Mouse (Mus musculus): ENCODE data around the gene Tmem176a. TPM values are rescaled to one million over a fixed set of nuclear protein-coding genes. Genes with fewer than 3 reads are reported as not detected.

Gene Tmem176a
- polyA plus RNA-seq, 1 experiment from 2014 or later = 10.3 TPM

GRCm38 (mm10) chr6:48831141-48831540 lies 9.6 kb upstream of the Tmem176a start:
- Histone ChIP-seq H3K27ac (no peak overlapping the region), H3K4me1 (no peaks in the 10 kb centered on the region), H3K27me3 (ENCODE audit: poor library complexity, severe bottlenecking) (no peaks in the 10 kb centered on the region), H3K36me3 (replicated peaks) (peaks cover 8% of the 10 kb centered on the region; the same call in 1 of the 2 replicates), H3K9me3 (no peaks in the 10 kb centered on the region), H3K4me3 (no peak overlapping the region)
- DNase-seq (ENCODE audit: extremely low spot score, low spot score) = peak; percentile 2
- 87% methylated on average over 5 of the region's 5 CpGs for WGBS

- no peak for DNase-seq (ENCODE audit: extremely low spot score, low spot score)
- no peaks in the 10 kb centered on the region for H3K27me3 ChIP-seq (ENCODE audit: poor library complexity, severe bottlenecking)
- H3K27ac ChIP-seq = no peak overlapping the region
- no peak overlapping the region for H3K4me3 ChIP-seq
- no peaks in the 10 kb centered on the region for H3K9me3 ChIP-seq
- peaks cover 8% of the 10 kb centered on the region; the same call in 1 of the 2 replicates for H3K36me3 ChIP-seq (replicated peaks)
- WGBS = 95% methylated on average over 1 of the region's 1 CpGs
- H3K4me1 ChIP-seq = no peaks in the 10 kb centered on the region
Observed at GRCm38 (mm10) chr6:48832426-48832825, 8.3 kb upstream of the Tmem176a start.

GRCm38 (mm10) chr6:48833515-48833914 lies 7.2 kb upstream of the Tmem176a start:
- H3K4me1 ChIP-seq = no peaks in the 10 kb centered on the region

GRCm38 (mm10) chr6:48835241-48835640 lies 5.5 kb upstream of the Tmem176a start:
- Histone ChIP-seq H3K36me3 (replicated peaks) (peaks cover 8% of the 10 kb centered on the region; the same call in 1 of the 2 replicates), H3K4me3 (no peak overlapping the region), H3K27ac (no peak overlapping the region), H3K27me3 (ENCODE audit: poor library complexity, severe bottlenecking) (no peaks in the 10 kb centered on the region), H3K4me1 (peaks cover 7% of the 10 kb centered on the region), H3K9me3 (no peaks in the 10 kb centered on the region)
- WGBS = 90% methylated on average over 5 of the region's 5 CpGs
- peak; percentile 5 for DNase-seq (ENCODE audit: extremely low spot score, low spot score)

More at GRCm38 (mm10) chr6:48833515-48833914, 7.2 kb upstream of the Tmem176a start:
- 96% methylated on average over 4 of the region's 4 CpGs for WGBS
- Histone ChIP-seq H3K4me3 (no peak overlapping the region), H3K9me3 (no peaks in the 10 kb centered on the region), H3K36me3 (replicated peaks) (peaks cover 8% of the 10 kb centered on the region; the same call in 1 of the 2 replicates), H3K27me3 (ENCODE audit: poor library complexity, severe bottlenecking) (no peaks in the 10 kb centered on the region), H3K27ac (no peak overlapping the region)
- no peak for DNase-seq (ENCODE audit: extremely low spot score, low spot score)

- Histone ChIP-seq H3K4me3 (no peak overlapping the region), H3K4me1 (peaks cover 16% of the 10 kb centered on the region), H3K36me3 (replicated peaks) (peaks cover 8% of the 10 kb centered on the region; the same call in 1 of the 2 replicates), H3K27ac (no peak overlapping the region), H3K27me3 (ENCODE audit: poor library complexity, severe bottlenecking) (no peaks in the 10 kb centered on the region), H3K9me3 (no peaks in the 10 kb centered on the region)
- DNase-seq (ENCODE audit: extremely low spot score, low spot score) = no peak
- 89% methylated on average over 5 of the region's 5 CpGs for WGBS
Observed at GRCm38 (mm10) chr6:48836146-48836545, 4.6 kb upstream of the Tmem176a start.

- H3K4me3 ChIP-seq = no peak overlapping the region
- WGBS = 86% methylated on average over 7 of the region's 7 CpGs
Observed at GRCm38 (mm10) chr6:48837516-48837915, 3.2 kb upstream of the Tmem176a start.

GRCm38 (mm10) chr6:48838321-48839080 lies 2.2 kb upstream of the Tmem176a start:
- no peaks in the 10 kb centered on the region for H3K9me3 ChIP-seq
- H3K4me1 ChIP-seq = peaks cover 30% of the 10 kb centered on the region
- no peak for DNase-seq (ENCODE audit: extremely low spot score, low spot score)
- no peaks in the 10 kb centered on the region for H3K27me3 ChIP-seq (ENCODE audit: poor library complexity, severe bottlenecking)
- H3K27ac ChIP-seq = no peak overlapping the region
- H3K36me3 ChIP-seq (replicated peaks) = peaks cover 8% of the 10 kb centered on the region; the same call in 1 of the 2 replicates
- no peak overlapping the region for H3K4me3 ChIP-seq
- 82% methylated on average over 6 of the region's 6 CpGs for WGBS

More at GRCm38 (mm10) chr6:48837516-48837915, 3.2 kb upstream of the Tmem176a start:
- Histone ChIP-seq H3K4me1 (peaks cover 30% of the 10 kb centered on the region), H3K9me3 (no peaks in the 10 kb centered on the region), H3K36me3 (replicated peaks) (peaks cover 8% of the 10 kb centered on the region; the same call in 1 of the 2 replicates), H3K27ac (no peak overlapping the region), H3K27me3 (ENCODE audit: poor library complexity, severe bottlenecking) (no peaks in the 10 kb centered on the region)
- DNase-seq (ENCODE audit: extremely low spot score, low spot score) = no peak

- Histone ChIP-seq H3K4me1 (peaks cover 30% of the 10 kb centered on the region), H3K27me3 (ENCODE audit: poor library complexity, severe bottlenecking) (no peaks in the 10 kb centered on the region), H3K9me3 (no peaks in the 10 kb centered on the region), H3K27ac (peak within 1 kb of the TSS; percentile 80), H3K36me3 (replicated peaks) (no peaks in the 10 kb centered on the region), H3K4me3 (peak within 1 kb of the TSS; percentile 43)
- peak; percentile 64 for DNase-seq (ENCODE audit: extremely low spot score, low spot score)
- 26% methylated on average over 6 of the region's 6 CpGs for WGBS
Observed at GRCm38 (mm10) chr6:48840973-48841625, 380 bp downstream of the Tmem176a start, which contains the start of gene Tmem176b. Gene Tmem176b (minus strand): TSS chr6:48841496.

GRCm38 (mm10) chr6:48842111-48842842 lies 1.6 kb downstream of the Tmem176a start:
- no peak for DNase-seq (ENCODE audit: extremely low spot score, low spot score)
- Histone ChIP-seq H3K4me3 (peak overlapping the region; percentile 43; the same call in 1 of the 2 replicates), H3K27ac (0 out of 2 replicates have a peak overlapping the region, but pooled peaks have one; percentile 80), H3K27me3 (ENCODE audit: poor library complexity, severe bottlenecking) (no peaks in the 10 kb centered on the region), H3K36me3 (replicated peaks) (no peaks in the 10 kb centered on the region), H3K4me1 (peaks cover 30% of the 10 kb centered on the region), H3K9me3 (no peaks in the 10 kb centered on the region)
- 81% methylated on average over 11 of the region's 11 CpGs for WGBS

- Histone ChIP-seq H3K4me3 (no peak overlapping the region), H3K9me3 (no peaks in the 10 kb centered on the region), H3K27ac (no peak overlapping the region), H3K4me1 (peaks cover 24% of the 10 kb centered on the region), H3K27me3 (ENCODE audit: poor library complexity, severe bottlenecking) (no peaks in the 10 kb centered on the region), H3K36me3 (replicated peaks) (no peaks in the 10 kb centered on the region)
- 68% methylated on average over 4 of the region's 4 CpGs for WGBS
- no peak for DNase-seq (ENCODE audit: extremely low spot score, low spot score)
Observed at GRCm38 (mm10) chr6:48845086-48845485, 4.4 kb downstream of the Tmem176a start.

- under 1% methylated on average over 29 of the region's 29 CpGs for WGBS
- DNase-seq (ENCODE audit: extremely low spot score, low spot score) = peak; percentile 53
- Histone ChIP-seq H3K27me3 (ENCODE audit: poor library complexity, severe bottlenecking) (0 out of 2 replicates have a peak, but pooled peaks cover 5% of the 10 kb centered on the region), H3K4me1 (peaks cover 14% of the 10 kb centered on the region), H3K36me3 (replicated peaks) (no peaks in the 10 kb centered on the region), H3K4me3 (peak overlapping the region; percentile 53), H3K9me3 (0 out of 2 replicates have a peak, but pooled peaks cover 3% of the 10 kb centered on the region), H3K27ac (peak overlapping the region; percentile 85)
Observed at GRCm38 (mm10) chr6:48851820-48852491, 11.2 kb downstream of the Tmem176a start.

- Histone ChIP-seq H3K9me3 (0 out of 2 replicates have a peak, but pooled peaks cover 3% of the 10 kb centered on the region), H3K4me3 (no peak overlapping the region), H3K27me3 (ENCODE audit: poor library complexity, severe bottlenecking) (peaks cover 9% of the 10 kb centered on the region; the same call in 1 of the 2 replicates), H3K4me1 (peaks cover 14% of the 10 kb centered on the region), H3K27ac (no peak overlapping the region), H3K36me3 (replicated peaks) (no peaks in the 10 kb centered on the region)
- DNase-seq (ENCODE audit: extremely low spot score, low spot score) = no peak
- WGBS = 98% methylated on average over 2 of the region's 2 CpGs
Observed at GRCm38 (mm10) chr6:48854155-48854554, 13.4 kb downstream of the Tmem176a start.
